Mouse (Mus musculus): ENCODE measurements around the gene Tspyl1. TPM values are rescaled to one million over a fixed set of nuclear protein-coding genes. Genes with fewer than 3 reads are reported as not detected.
"Not testable (repeated sequence)": the region's sequence is repeated elsewhere in the genome, so short reads cannot be mapped to it uniquely, and the experiment has no call there.

Gene Tspyl1
- polyA plus RNA-seq, 1 experiment from 2014 or later: 49.2 TPM

GRCm38 (mm10) chr10:34249594-34249993 is 32.4 kb upstream of the Tspyl1 start:
- WGBS: 57% methylated on average over 2 of the region's 2 CpGs
- no peak overlapping the region for H3K9ac ChIP-seq (ENCODE audit: low read depth, low read length)
- ATAC-seq: no peak
- no peak overlapping the region for H3K4me2 ChIP-seq (ENCODE audit: low read depth, low read length)
- no peaks in the 10 kb centered on the region for H3K27me3 ChIP-seq (replicated peaks; ENCODE audit: control insufficient read depth, insufficient read depth, low read length)
- no peaks in the 10 kb centered on the region for H3K36me3 ChIP-seq (ENCODE audit: control insufficient read depth, insufficient read depth, low read length)
- H3K4me3 ChIP-seq (ENCODE audit: low read length): no peak overlapping the region
- no peaks in the 10 kb centered on the region for H3K9me3 ChIP-seq (ENCODE audit: control insufficient read depth, low read length)
- no peak overlapping the region for H3K27ac ChIP-seq (ENCODE audit: low read length)
- no peaks in the 10 kb centered on the region for H3K4me1 ChIP-seq (ENCODE audit: control insufficient read depth, insufficient read depth, low read length)

DNA sequence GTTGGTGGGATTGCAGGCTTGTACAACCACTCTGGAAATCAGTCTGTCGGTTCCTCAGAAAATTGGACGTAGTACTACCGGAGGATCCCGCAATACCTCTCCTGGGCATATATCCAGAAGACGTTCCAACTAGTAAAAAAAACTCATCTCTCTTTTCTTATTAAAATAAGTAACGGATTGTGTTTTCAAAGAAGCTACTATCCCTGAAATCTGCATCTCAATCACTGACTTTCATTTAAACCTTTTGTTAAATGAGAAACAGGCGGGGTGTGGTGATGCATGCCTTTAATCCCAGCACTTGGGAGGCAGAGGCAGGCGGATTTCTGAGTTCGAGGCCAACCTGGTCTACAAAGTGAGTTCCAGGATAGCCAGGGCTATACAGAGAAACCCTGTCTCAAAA is 29.2 kb upstream of the Tspyl1 start:
- H3K4me1 ChIP-seq (ENCODE audit: control insufficient read depth, insufficient read depth, low read length); H3K27me3 ChIP-seq (replicated peaks; ENCODE audit: control insufficient read depth, insufficient read depth, low read length); H3K4me2 ChIP-seq (ENCODE audit: low read depth, low read length); H3K9me3 ChIP-seq (ENCODE audit: control insufficient read depth, low read length); H3K27ac ChIP-seq (ENCODE audit: low read length); H3K36me3 ChIP-seq (ENCODE audit: control insufficient read depth, insufficient read depth, low read length); ATAC-seq; H3K4me3 ChIP-seq (ENCODE audit: low read length); H3K9ac ChIP-seq (ENCODE audit: low read depth, low read length): not testable (repeated sequence)
- WGBS: 90% methylated on average over 9 of the region's 9 CpGs

GRCm38 (mm10) chr10:34265106-34265505 is 16.9 kb upstream of the Tspyl1 start:
- H3K9ac ChIP-seq (ENCODE audit: low read depth, low read length): no peak overlapping the region
- no peak overlapping the region for H3K4me2 ChIP-seq (ENCODE audit: low read depth, low read length)
- H3K4me3 ChIP-seq (ENCODE audit: low read length): no peak overlapping the region
- H3K36me3 ChIP-seq (ENCODE audit: control insufficient read depth, insufficient read depth, low read length): no peaks in the 10 kb centered on the region
- no peak overlapping the region for H3K27ac ChIP-seq (ENCODE audit: low read length)
- no peak for ATAC-seq
- H3K4me1 ChIP-seq (ENCODE audit: control insufficient read depth, insufficient read depth, low read length): no peaks in the 10 kb centered on the region
- 88% methylated on average over 4 of the region's 4 CpGs for WGBS
- H3K9me3 ChIP-seq (ENCODE audit: control insufficient read depth, low read length): no peaks in the 10 kb centered on the region
- H3K27me3 ChIP-seq (replicated peaks; ENCODE audit: control insufficient read depth, insufficient read depth, low read length): no peaks in the 10 kb centered on the region

DNA sequence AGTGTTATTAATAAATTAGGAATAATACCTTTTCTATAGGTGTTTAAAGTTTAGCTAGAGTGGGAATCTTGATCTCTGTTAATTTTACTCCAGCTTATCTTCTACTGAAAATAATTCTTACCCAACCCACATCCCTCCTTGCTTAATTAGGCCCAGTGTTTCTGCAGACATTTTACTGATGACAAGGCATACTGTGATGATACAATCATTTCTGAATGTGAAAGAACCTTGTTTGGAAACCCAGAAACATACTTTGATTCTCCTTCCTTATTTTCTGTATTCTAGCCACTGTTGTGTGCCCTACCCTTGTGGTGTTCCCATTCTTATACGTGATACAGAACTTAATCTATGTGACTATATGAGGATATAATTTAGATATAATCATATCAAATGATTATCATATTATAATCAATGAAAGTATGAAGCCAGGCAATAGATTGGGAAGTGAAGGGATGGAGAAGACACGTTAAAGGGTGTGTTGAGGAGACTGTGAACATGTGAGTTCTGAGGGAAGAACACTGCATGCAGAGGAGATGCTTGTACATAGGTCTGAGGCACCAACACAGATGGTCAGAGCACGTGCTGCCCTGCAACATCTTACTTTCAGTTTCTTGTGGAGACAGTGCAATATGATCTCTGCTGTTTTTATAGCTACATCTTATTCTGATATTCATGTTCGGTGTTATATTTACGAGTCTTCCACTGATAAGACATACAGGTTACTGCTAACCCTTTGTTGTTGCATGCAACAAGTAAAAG is 14.5 kb upstream of the Tspyl1 start:
- WGBS: 69% methylated on average over 5 of the region's 5 CpGs
- no peaks in the 10 kb centered on the region for H3K36me3 ChIP-seq (ENCODE audit: control insufficient read depth, insufficient read depth, low read length)
- H3K4me2 ChIP-seq (ENCODE audit: low read depth, low read length): no peak overlapping the region
- no peak overlapping the region for H3K27ac ChIP-seq (ENCODE audit: low read length)
- ATAC-seq: no peak
- no peak overlapping the region for H3K4me3 ChIP-seq (ENCODE audit: low read length)
- no peaks in the 10 kb centered on the region for H3K27me3 ChIP-seq (replicated peaks; ENCODE audit: control insufficient read depth, insufficient read depth, low read length)
- no peak overlapping the region for H3K9ac ChIP-seq (ENCODE audit: low read depth, low read length)
- no peaks in the 10 kb centered on the region for H3K4me1 ChIP-seq (ENCODE audit: control insufficient read depth, insufficient read depth, low read length)
- H3K9me3 ChIP-seq (ENCODE audit: control insufficient read depth, low read length): no peaks in the 10 kb centered on the region

DNA sequence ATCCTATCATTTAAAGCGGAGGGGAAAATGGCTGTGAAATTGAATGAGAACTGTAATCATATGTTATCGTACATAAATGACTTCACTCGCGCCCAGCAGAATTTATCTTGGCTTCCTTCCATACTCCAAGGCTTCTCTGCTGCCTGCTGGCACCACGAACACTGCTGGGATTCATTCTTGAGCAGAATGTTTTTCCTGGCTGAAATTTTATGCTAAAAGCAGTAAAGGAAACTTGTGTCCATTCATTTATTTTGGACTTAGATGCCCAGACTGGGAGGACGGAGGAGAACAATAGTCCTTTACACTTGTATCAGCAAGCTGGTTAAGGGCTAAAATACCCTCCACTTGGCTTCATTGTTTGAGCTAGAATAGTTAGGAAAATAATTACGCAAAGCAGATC is 10.3 kb upstream of the Tspyl1 start:
- Histone ChIP-seq H3K4me2 (ENCODE audit: low read depth, low read length) (no peak overlapping the region), H3K9me3 (ENCODE audit: control insufficient read depth, low read length) (no peaks in the 10 kb centered on the region), H3K4me1 (ENCODE audit: control insufficient read depth, insufficient read depth, low read length) (no peaks in the 10 kb centered on the region), H3K36me3 (ENCODE audit: control insufficient read depth, insufficient read depth, low read length) (no peaks in the 10 kb centered on the region), H3K9ac (ENCODE audit: low read depth, low read length) (no peak overlapping the region), H3K27ac (ENCODE audit: low read length) (no peak overlapping the region), H3K27me3 (replicated peaks; ENCODE audit: control insufficient read depth, insufficient read depth, low read length) (no peaks in the 10 kb centered on the region), H3K4me3 (ENCODE audit: low read length) (no peak overlapping the region)
- WGBS: 58% methylated on average over 7 of the region's 7 CpGs
- no peak for ATAC-seq

DNA sequence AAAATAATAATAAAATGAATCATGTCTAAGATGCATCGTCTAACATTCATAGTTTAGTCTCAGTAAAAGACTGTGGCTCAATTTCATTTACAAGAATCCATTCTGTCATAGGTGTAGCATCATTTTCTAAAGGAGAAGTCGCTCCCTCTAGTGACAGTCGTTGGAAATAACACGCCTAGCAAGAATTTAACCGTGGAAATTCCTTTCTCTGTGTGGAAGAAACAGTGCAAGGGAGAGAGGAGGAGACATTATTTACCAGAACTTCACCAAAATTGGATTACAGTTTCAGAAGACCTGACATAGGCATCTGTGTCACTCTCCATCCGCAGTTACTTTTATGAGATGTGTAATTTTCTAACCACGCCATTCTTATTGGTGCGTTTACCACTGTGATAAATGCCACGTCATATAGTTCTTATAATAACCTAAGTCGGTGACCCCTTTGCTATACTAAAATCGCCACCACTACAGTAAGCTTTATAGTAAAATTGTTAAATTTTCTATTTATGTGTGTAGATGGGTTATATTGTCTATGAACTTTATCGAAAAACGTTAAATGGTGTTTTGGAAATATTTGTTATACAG is 1.3 kb upstream of the Tspyl1 start:
- H3K27me3 ChIP-seq (replicated peaks; ENCODE audit: control insufficient read depth, insufficient read depth, low read length): no peaks in the 10 kb centered on the region
- peaks cover 10% of the 10 kb centered on the region; the same call in 1 of the 2 replicates for H3K4me1 ChIP-seq (ENCODE audit: control insufficient read depth, insufficient read depth, low read length)
- no peak overlapping the region for H3K27ac ChIP-seq (ENCODE audit: low read length)
- H3K9ac ChIP-seq (ENCODE audit: low read depth, low read length): no peak overlapping the region
- no peaks in the 10 kb centered on the region for H3K9me3 ChIP-seq (ENCODE audit: control insufficient read depth, low read length)
- H3K4me3 ChIP-seq (ENCODE audit: low read length): 0 out of 2 replicates have a peak overlapping the region, but pooled peaks have one; percentile 17
- ATAC-seq: no peak
- H3K4me2 ChIP-seq (ENCODE audit: low read depth, low read length): peak overlapping the region; percentile 54
- no peaks in the 10 kb centered on the region for H3K36me3 ChIP-seq (ENCODE audit: control insufficient read depth, insufficient read depth, low read length)
- WGBS: 25% methylated on average over 13 of the region's 13 CpGs

DNA sequence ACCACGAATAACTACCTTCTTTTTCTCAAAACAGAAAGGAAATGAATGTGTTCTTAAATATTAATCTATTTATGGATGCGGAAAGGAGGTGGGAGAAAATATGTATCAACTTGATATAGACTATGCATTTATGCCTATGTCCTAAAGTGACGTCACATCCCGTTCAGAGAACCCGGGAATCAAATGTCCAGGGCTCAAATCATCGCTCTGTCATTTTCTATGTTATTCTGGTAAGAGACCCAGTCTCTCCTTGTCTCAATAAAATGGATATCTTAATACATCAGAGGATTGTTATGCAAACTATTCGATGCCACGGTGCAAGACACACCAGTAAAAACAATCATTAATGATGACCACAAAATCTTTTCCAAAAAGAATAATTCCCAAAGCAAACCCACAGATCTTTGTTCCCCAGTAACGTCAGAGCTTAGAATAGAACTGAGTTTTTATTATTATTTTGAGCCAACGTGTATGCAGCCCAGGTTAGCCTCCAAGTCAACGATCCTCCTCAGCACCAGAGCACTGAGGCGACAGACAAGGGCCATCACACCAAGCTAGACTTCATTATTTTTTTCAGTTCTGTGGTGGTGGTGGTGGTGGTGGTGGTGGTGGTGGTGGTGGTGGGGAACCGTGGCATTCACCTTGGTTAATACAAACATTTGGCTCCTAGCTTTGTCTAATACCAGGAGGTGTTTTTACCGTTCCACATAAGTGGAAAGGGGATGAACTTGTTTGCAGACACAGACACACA is 604 bp upstream of the Tspyl1 start:
- H3K4me1 ChIP-seq (ENCODE audit: control insufficient read depth, insufficient read depth, low read length): peaks cover 10% of the 10 kb centered on the region; the same call in 1 of the 2 replicates
- peak overlapping the region; percentile 94 for H3K4me3 ChIP-seq (ENCODE audit: low read length)
- H3K27me3 ChIP-seq (replicated peaks; ENCODE audit: control insufficient read depth, insufficient read depth, low read length): no peaks in the 10 kb centered on the region
- H3K9me3 ChIP-seq (ENCODE audit: control insufficient read depth, low read length): no peaks in the 10 kb centered on the region
- H3K36me3 ChIP-seq (ENCODE audit: control insufficient read depth, insufficient read depth, low read length): no peaks in the 10 kb centered on the region
- peak; percentile 40 for ATAC-seq
- WGBS: 18% methylated on average over 14 of the region's 14 CpGs
- peak overlapping the region; percentile 88 for H3K9ac ChIP-seq (ENCODE audit: low read depth, low read length)
- H3K27ac ChIP-seq (ENCODE audit: low read length): peak overlapping the region; percentile 70
- peak overlapping the region; percentile 79 for H3K4me2 ChIP-seq (ENCODE audit: low read depth, low read length)

- H3K9ac ChIP-seq (ENCODE audit: low read depth, low read length): peak overlapping the region; percentile 88
- no peaks in the 10 kb centered on the region for H3K27me3 ChIP-seq (replicated peaks; ENCODE audit: control insufficient read depth, insufficient read depth, low read length)
- H3K36me3 ChIP-seq (ENCODE audit: control insufficient read depth, insufficient read depth, low read length): peaks cover 5% of the 10 kb centered on the region
- H3K27ac ChIP-seq (ENCODE audit: low read length): peak overlapping the region; percentile 50
- H3K4me2 ChIP-seq (ENCODE audit: low read depth, low read length): peak overlapping the region; percentile 82
- peaks cover 10% of the 10 kb centered on the region; the same call in 1 of the 2 replicates for H3K4me1 ChIP-seq (ENCODE audit: control insufficient read depth, insufficient read depth, low read length)
- peak overlapping the region; percentile 94 for H3K4me3 ChIP-seq (ENCODE audit: low read length)
- H3K9me3 ChIP-seq (ENCODE audit: control insufficient read depth, low read length): no peaks in the 10 kb centered on the region
- 4% methylated on average over 47 of the region's 47 CpGs for WGBS
- peak; percentile 60 for ATAC-seq
These were observed 639 bp downstream of the Tspyl1 start for GRCm38 (mm10) chr10:34282420-34283238.

DNA sequence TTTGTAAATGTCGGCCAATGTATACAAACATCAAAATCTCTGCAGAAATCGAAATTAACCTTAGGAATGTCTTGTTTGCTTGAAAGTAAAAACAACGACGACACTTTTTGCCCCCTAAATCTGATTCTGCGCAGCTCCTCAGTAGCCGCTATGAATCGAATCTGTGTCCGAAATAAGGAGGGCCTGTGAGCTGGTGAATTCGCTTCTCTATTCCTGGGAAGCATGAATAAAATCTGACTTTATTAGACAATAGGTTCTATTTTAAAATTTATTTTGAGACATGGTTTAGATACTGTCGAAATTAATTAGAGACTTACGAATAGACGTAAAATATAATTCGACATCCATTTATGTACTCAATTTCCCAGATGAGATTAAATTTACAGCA is 14.9 kb downstream of the Tspyl1 start:
- Histone ChIP-seq H3K27ac (ENCODE audit: low read length) (no peak overlapping the region), H3K9ac (ENCODE audit: low read depth, low read length) (peak overlapping the region; percentile 20; the same call in 1 of the 2 replicates), H3K36me3 (ENCODE audit: control insufficient read depth, insufficient read depth, low read length) (no peaks in the 10 kb centered on the region), H3K4me1 (ENCODE audit: control insufficient read depth, insufficient read depth, low read length) (peaks cover 16% of the 10 kb centered on the region), H3K4me3 (ENCODE audit: low read length) (peak overlapping the region; percentile 77), H3K4me2 (ENCODE audit: low read depth, low read length) (peak overlapping the region; percentile 84), H3K27me3 (replicated peaks; ENCODE audit: control insufficient read depth, insufficient read depth, low read length) (no peaks in the 10 kb centered on the region), H3K9me3 (ENCODE audit: control insufficient read depth, low read length) (no peaks in the 10 kb centered on the region)
- WGBS: 4% methylated on average over 13 of the region's 13 CpGs
- no peak for ATAC-seq

Data from intestine, embryonic 16.5 days (tissue).